ENCODE assay signal across 12 mouse cellular contexts in the genomic region with DNA sequence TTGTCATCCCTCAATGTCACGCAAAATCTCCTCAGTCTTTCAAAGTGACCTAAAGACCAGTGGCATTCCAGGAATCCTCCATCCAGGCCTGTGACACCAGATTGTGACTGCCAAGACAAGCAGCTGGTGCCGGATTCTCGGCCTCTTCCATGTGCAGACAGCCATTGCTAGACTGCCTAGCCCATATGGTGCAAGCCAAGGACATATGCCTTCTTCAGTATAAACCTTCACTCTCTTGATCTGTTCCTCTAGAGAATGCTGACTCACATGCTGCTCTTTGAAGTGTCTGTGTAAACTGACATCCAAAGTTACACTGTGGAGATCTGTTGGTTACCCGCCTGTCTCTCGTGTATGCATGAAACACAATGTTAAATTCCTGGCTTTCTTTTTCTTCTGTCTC.
A peak's percentile ranks its signal among the peaks of the same experiment; 100 is the strongest.
DNase-seq lines count a peak whose midpoint lies in the region; ATAC-seq and TF ChIP-seq lines count a peak whose summit lies in the region.
"Had no signal": no experiment of that assay in that cellular context is flagged by ENCODE, and none has a peak within 500 bp of the region (broad histone marks: within the 10 kb centered on the region; RNA-seq: fewer than 3 reads in every experiment).

No protein-coding gene starts in this region.

- H3K36me3 ChIP-seq in embryonic facial prominence, embryonic 14.5 days (ENCODE audit: control insufficient read depth, insufficient read depth, low read length) = no peaks in the 10 kb centered on the region
- no peaks in the 10 kb centered on the region for H3K36me3 ChIP-seq in embryonic facial prominence, embryonic 10.5 days (replicated peaks)
- H3K36me3 ChIP-seq: liver, embryonic 13.5 days; neural tube, embryonic 15.5 days had no signal

- no peak overlapping the region for H3K27ac ChIP-seq in embryonic facial prominence, embryonic 14.5 days (replicated peaks; ENCODE audit: low read depth, low read length)
- no peak overlapping the region for H3K27ac ChIP-seq in embryonic facial prominence, embryonic 10.5 days (replicated peaks)
- H3K27ac ChIP-seq: liver, embryonic 13.5 days; neural tube, embryonic 15.5 days had no signal

- no peak overlapping the region for H3K9ac ChIP-seq in embryonic facial prominence, embryonic 14.5 days (ENCODE audit: low read depth, low read length)
- H3K9ac ChIP-seq: liver, embryonic 13.5 days; neural tube, embryonic 15.5 days had no signal

- peak; percentile 7 for DNase-seq in embryonic facial prominence, embryonic 14.5 days (ENCODE audit: low spot score)
- DNase-seq in embryonic facial prominence, embryonic 10.5 days (ENCODE audit: low spot score) = no peak
- peak; percentile 67 for DNase-seq in brain, embryonic 14.5 days (ENCODE audit: low read depth)
- DNase-seq in frontal cortex, postnatal 36 days (ENCODE audit: low spot score in 2 of 2) = peak; percentile 46 to 74
- DNase-seq in left cerebral cortex, postnatal 10 days (ENCODE audit: extremely low spot score in 1 of 2, low spot score in 2 of 2) = peak; percentile 23 to 37
- no peak for DNase-seq in embryo, embryonic 9.5 days (ENCODE audit: extremely low spot score)
- DNase-seq in heart, adult 11 months = no peak
- no peak for DNase-seq in liver
- DNase-seq: adrenal gland, postnatal 10 days; liver, embryonic 13.5 days had no signal

- no peak overlapping the region for H3K4me2 ChIP-seq in embryonic facial prominence, embryonic 14.5 days (ENCODE audit: low read depth, low read length)
- H3K4me2 ChIP-seq: liver, embryonic 13.5 days; midbrain, embryonic 11.5 days; neural tube, embryonic 15.5 days had no signal

- no peak overlapping the region for H3K4me3 ChIP-seq in embryonic facial prominence, embryonic 14.5 days (ENCODE audit: low read depth, low read length)
- no peak overlapping the region for H3K4me3 ChIP-seq in embryonic facial prominence, embryonic 10.5 days
- H3K4me3 ChIP-seq: liver, embryonic 13.5 days; neural tube, embryonic 15.5 days had no signal

- H3K4me1 ChIP-seq in embryonic facial prominence, embryonic 14.5 days (ENCODE audit: control insufficient read depth, insufficient read depth, low read length) = no peaks in the 10 kb centered on the region; the same call in 1 of the 2 replicates
- no peaks in the 10 kb centered on the region for H3K4me1 ChIP-seq in embryonic facial prominence, embryonic 10.5 days
- H3K4me1 ChIP-seq: liver, embryonic 13.5 days; neural tube, embryonic 15.5 days had no signal

- no peak for TF ChIP-seq POLR2A in brain, embryonic 14.5 days (IDR thresholded peaks at IDR 0.05; ENCODE audit: borderline replicate concordance, extremely low read depth, insufficient read depth, insufficient read length, poor library complexity, severe bottlenecking)

- intact Hi-C loops in left cerebral cortex, postnatal 10 days (cut with DNase I) = no loop called here

- TF ChIP-seq CTCF in brain, embryonic 14.5 days (IDR thresholded peaks at IDR 0.05; ENCODE audit: borderline replicate concordance, extremely low read depth, insufficient read depth, insufficient read length) = no peak

- H3K27me3 ChIP-seq in embryonic facial prominence, embryonic 14.5 days (replicated peaks; ENCODE audit: control insufficient read depth, insufficient read depth, low read length) = no peaks in the 10 kb centered on the region
- no peaks in the 10 kb centered on the region for H3K27me3 ChIP-seq in embryonic facial prominence, embryonic 10.5 days (replicated peaks; ENCODE audit: low read depth, poor library complexity, severe bottlenecking)
- H3K27me3 ChIP-seq: liver, embryonic 13.5 days; neural tube, embryonic 15.5 days had no signal

- 70% methylated on average over 5 of the region's 5 CpGs for WGBS in embryonic facial prominence, embryonic 14.5 days
- 88% methylated on average over 5 of the region's 5 CpGs for WGBS in embryonic facial prominence, embryonic 10.5 days

- no peaks in the 10 kb centered on the region for H3K9me3 ChIP-seq in embryonic facial prominence, embryonic 14.5 days (ENCODE audit: control insufficient read depth, low read length)
- H3K9me3 ChIP-seq in embryonic facial prominence, embryonic 10.5 days = no peaks in the 10 kb centered on the region
- H3K9me3 ChIP-seq: liver, embryonic 13.5 days; neural tube, embryonic 15.5 days had no signal

- no peak; the same call in 1 of the 2 replicates for ATAC-seq in embryonic facial prominence, embryonic 14.5 days (ENCODE audit: low read depth)

Comparison
In these comparisons a context has a peak if more than half of its experiments do, and no peak if none do; other contexts are left out.
1. DNase-seq: peak in embryonic facial prominence, embryonic 14.5 days (single experiment), brain, embryonic 14.5 days (single experiment), frontal cortex, postnatal 36 days (2 of 2) and left cerebral cortex, postnatal 10 days (2 of 2); none in embryonic facial prominence, embryonic 10.5 days (single experiment), embryo, embryonic 9.5 days (single experiment), heart, adult 11 months (single experiment) and liver (single experiment).